Mouse (Mus musculus): ENCODE data around the gene Krtap17-1.

DNA sequence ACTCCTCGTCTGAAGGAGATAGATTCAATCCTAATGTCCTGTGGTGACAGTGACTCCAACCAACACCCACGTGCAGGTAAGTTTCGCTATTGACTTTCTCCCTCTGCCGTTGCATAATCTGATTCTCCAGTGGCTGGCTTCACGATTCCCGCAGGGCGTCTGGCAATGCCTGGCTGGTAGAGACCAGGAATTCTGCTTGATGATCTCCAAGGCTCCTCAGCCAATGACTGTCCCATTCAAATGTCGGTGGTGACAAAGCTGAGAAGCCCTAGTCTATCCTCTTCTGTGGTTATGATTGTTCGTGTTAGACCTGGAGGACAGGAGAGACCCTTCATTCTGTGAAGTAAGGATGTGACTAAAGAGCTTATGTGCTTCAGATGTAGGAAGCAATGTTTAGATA lies 11.1 kb downstream of the Krtap17-1 start:
- no peak for TF ChIP-seq CTCF (IDR thresholded peaks at IDR 0.05; ENCODE audit: insufficient read depth, low read length)
- no peak for TF ChIP-seq POLR2A (IDR thresholded peaks at IDR 0.05; ENCODE audit: borderline replicate concordance, extremely low read depth, low read depth, low read length)

All from lung, adult 2 months (tissue).